Mouse (Mus musculus): ENCODE results near the gene Cmpk1. TPM values are rescaled to one million over a fixed set of nuclear protein-coding genes. Genes with fewer than 3 reads are reported as not detected.
A peak's percentile ranks its signal among the peaks of the same experiment; 100 is the strongest.

Cmpk1 gene
- total RNA-seq, 2 experiments from 2014 or later = 50.4 to 55.1 TPM

GRCm38 (mm10) chr4:114947395-114947794, 39.6 kb downstream of the Cmpk1 start:
- peak; percentile 87 to 91 for DNase-seq
- intact Hi-C loops (cut with DNase I) = loop anchor here (1.0 kb wide), 4 partner anchors 30 to 300 kb away; no protein-coding TSS in a partner anchor

- no peak for DNase-seq
- intact Hi-C loops (cut with DNase I) = no loop called here
Measured at GRCm38 (mm10) chr4:114946416-114946815, 40.6 kb downstream of the Cmpk1 start.

GRCm38 (mm10) chr4:114945021-114945420, 42.0 kb downstream of the Cmpk1 start:
- intact Hi-C loops (cut with DNase I) = no loop called here
- DNase-seq = peak in 1 of 2 experiments; percentile 15

- DNase-seq = no peak
- intact Hi-C loops (cut with DNase I) = no loop called here
Measured at GRCm38 (mm10) chr4:114942583-114942982, 44.5 kb downstream of the Cmpk1 start.

GRCm38 (mm10) chr4:114942112-114942511, 44.9 kb downstream of the Cmpk1 start:
- DNase-seq = no peak
- intact Hi-C loops (cut with DNase I) = no loop called here

- no peak for DNase-seq
- intact Hi-C loops (cut with DNase I) = no loop called here
Measured at GRCm38 (mm10) chr4:114941311-114941710, 45.7 kb downstream of the Cmpk1 start.

GRCm38 (mm10) chr4:114938248-114938647, 48.8 kb downstream of the Cmpk1 start:
- intact Hi-C loops (cut with DNase I) = no loop called here
- no peak for DNase-seq

GRCm38 (mm10) chr4:114937459-114938047, 49.5 kb downstream of the Cmpk1 start:
- intact Hi-C loops (cut with DNase I) = no loop called here
- peak; percentile 27 to 39 for DNase-seq

GRCm38 (mm10) chr4:114934188-114934587, 52.9 kb downstream of the Cmpk1 start:
- intact Hi-C loops (cut with DNase I) = no loop called here

GRCm38 (mm10) chr4:114932747-114933146, 54.3 kb downstream of the Cmpk1 start:
- intact Hi-C loops (cut with DNase I) = no loop called here
- no peak for DNase-seq

More at GRCm38 (mm10) chr4:114934188-114934587, 52.9 kb downstream of the Cmpk1 start:
- no peak for DNase-seq

- DNase-seq = no peak
- intact Hi-C loops (cut with DNase I) = no loop called here
Measured at GRCm38 (mm10) chr4:114929155-114929554, 57.9 kb downstream of the Cmpk1 start.

- intact Hi-C loops (cut with DNase I) = no loop called here
- DNase-seq = no peak
Measured at GRCm38 (mm10) chr4:114925917-114926312, 61.1 kb downstream of the Cmpk1 start, which contains the start of gene Foxe3. Gene Foxe3, minus strand, starts transcription at chr4:114926013.

GRCm38 (mm10) chr4:114924971-114925916, 61.8 kb downstream of the Cmpk1 start:
- intact Hi-C loops (cut with DNase I) = no loop called here
- DNase-seq = peak in 1 of 2 experiments; percentile 25

- intact Hi-C loops (cut with DNase I) = loop anchor here (1.0 kb wide), 1 partner anchor 30 kb away; no protein-coding TSS in a partner anchor
- DNase-seq = peak; percentile 39 to 67
Measured at GRCm38 (mm10) chr4:114917091-114917490, 70.0 kb downstream of the Cmpk1 start.

- intact Hi-C loops (cut with DNase I) = no loop called here
- no peak for DNase-seq
Measured at GRCm38 (mm10) chr4:114916056-114916455, 71.0 kb downstream of the Cmpk1 start.

GRCm38 (mm10) chr4:114913594-114913962, 73.5 kb downstream of the Cmpk1 start:
- DNase-seq = peak; percentile 50 to 66
- intact Hi-C loops (cut with DNase I) = loop anchor here (2.0 to 5.0 kb wide), 2 partner anchors 229 to 246 kb away; no protein-coding TSS in a partner anchor

GRCm38 (mm10) chr4:114912705-114913593, 74.1 kb downstream of the Cmpk1 start:
- intact Hi-C loops (cut with DNase I) = loop anchor here (2.0 to 5.0 kb wide), 2 partner anchors 228 to 246 kb away; no protein-coding TSS in a partner anchor
- no peak for DNase-seq

- peak in 1 of 2 experiments; percentile 46 for DNase-seq
- intact Hi-C loops (cut with DNase I) = loop anchor here (5.0 to 10.0 kb wide), 4 partner anchors 147 to 505 kb away; partner anchors contain the start of genes Tal1 and Trabd2b
Measured at GRCm38 (mm10) chr4:114909602-114910484, 77.2 kb downstream of the Cmpk1 start.
